30 mouse cellular contexts compared by ENCODE assay signal in genomic region chr7:138493661-138494060, GRCm38 (mm10).
DNase-seq lines count a peak whose midpoint lies in the region; ATAC-seq and TF ChIP-seq lines count a peak whose summit lies in the region.
"Had no signal": no experiment of that assay in that cellular context is flagged by ENCODE, and none has a peak within 500 bp of the region (broad histone marks: within the 10 kb centered on the region; RNA-seq: fewer than 3 reads in every experiment).

No protein-coding gene starts in this region.

- H3K27ac ChIP-seq in hindbrain, postnatal 0 days, result no peak overlapping the region
- no peak overlapping the region for H3K27ac ChIP-seq in hindbrain, embryonic 16.5 days (ENCODE audit: low read depth, low read length)
- H3K27ac ChIP-seq in midbrain, postnatal 0 days (ENCODE audit: low read depth, low read length), result no peak overlapping the region
- H3K27ac ChIP-seq in midbrain, embryonic 15.5 days, result no peak overlapping the region
- H3K27ac ChIP-seq: embryonic facial prominence, embryonic 10.5 days; embryonic facial prominence, embryonic 15.5 days; forebrain, embryonic 12.5 days; hindbrain, embryonic 15.5 days; limb, embryonic 10.5 days; limb, embryonic 15.5 days; liver, embryonic 13.5 days; midbrain, embryonic 12.5 days; stomach, embryonic 15.5 days had no signal

- no peaks in the 10 kb centered on the region for H3K4me1 ChIP-seq in hindbrain, postnatal 0 days (ENCODE audit: insufficient read depth, low read length)
- no peaks in the 10 kb centered on the region for H3K4me1 ChIP-seq in hindbrain, embryonic 16.5 days (ENCODE audit: control insufficient read depth, insufficient read depth, low read depth, low read length)
- no peaks in the 10 kb centered on the region for H3K4me1 ChIP-seq in midbrain, postnatal 0 days (ENCODE audit: insufficient read depth, low read length)
- no peaks in the 10 kb centered on the region for H3K4me1 ChIP-seq in midbrain, embryonic 15.5 days
- H3K4me1 ChIP-seq: embryonic facial prominence, embryonic 10.5 days; embryonic facial prominence, embryonic 15.5 days; forebrain, embryonic 12.5 days; hindbrain, embryonic 15.5 days; limb, embryonic 10.5 days; limb, embryonic 15.5 days; liver, embryonic 13.5 days; megakaryocyte, embryonic 14.5 days; midbrain, embryonic 12.5 days; stomach, embryonic 15.5 days had no signal

- TF ChIP-seq CTCF in hindbrain, postnatal 0 days (IDR thresholded peaks at IDR 0.05; ENCODE audit: low read depth), result no peak
- no peak for TF ChIP-seq CTCF in midbrain, postnatal 0 days (IDR thresholded peaks at IDR 0.05)

- 42% methylated on average over 4 of the region's 4 CpGs for WGBS in hindbrain, postnatal 0 days
- WGBS in hindbrain, embryonic 16.5 days, result 61% methylated on average over 4 of the region's 4 CpGs
- whole genome bisulfite sequencing in midbrain, postnatal 0 days, result 63% methylated on average over 4 of the region's 4 CpGs
- 73% methylated on average over 4 of the region's 4 CpGs for WGBS in midbrain, embryonic 15.5 days

- no peak overlapping the region for H3K9ac ChIP-seq in hindbrain, postnatal 0 days (replicated peaks; ENCODE audit: low read length)
- H3K9ac ChIP-seq in hindbrain, embryonic 16.5 days (ENCODE audit: low read depth, low read length), result no peak overlapping the region
- H3K9ac ChIP-seq in midbrain, postnatal 0 days (replicated peaks; ENCODE audit: low read length, poor library complexity, severe bottlenecking), result no peak overlapping the region
- no peak overlapping the region for H3K9ac ChIP-seq in midbrain, embryonic 15.5 days
- H3K9ac ChIP-seq: embryonic facial prominence, embryonic 15.5 days; forebrain, embryonic 12.5 days; hindbrain, embryonic 15.5 days; limb, embryonic 15.5 days; liver, embryonic 13.5 days; midbrain, embryonic 12.5 days; stomach, embryonic 15.5 days had no signal

- ATAC-seq in hindbrain, postnatal 0 days, result no peak
- no peak for ATAC-seq in hindbrain, embryonic 16.5 days
- ATAC-seq in midbrain, postnatal 0 days (ENCODE audit: low FRiP score), result no peak
- ATAC-seq in midbrain, embryonic 15.5 days (replicated peaks), result no peak
- ATAC-seq: CD4-positive, CD25-positive, alpha-beta regulatory T cell, adult 4 months; intestine, embryonic 16.5 days; lung, postnatal 0 days had no signal

- H3K27me3 ChIP-seq in hindbrain, postnatal 0 days (ENCODE audit: insufficient read depth, low read length), result no peaks in the 10 kb centered on the region
- no peaks in the 10 kb centered on the region for H3K27me3 ChIP-seq in hindbrain, embryonic 16.5 days (replicated peaks; ENCODE audit: control insufficient read depth, insufficient read depth, low read length)
- H3K27me3 ChIP-seq in midbrain, postnatal 0 days (ENCODE audit: insufficient read depth, low read length), result no peaks in the 10 kb centered on the region
- no peaks in the 10 kb centered on the region for H3K27me3 ChIP-seq in midbrain, embryonic 15.5 days (replicated peaks)
- H3K27me3 ChIP-seq: embryonic facial prominence, embryonic 15.5 days; forebrain, embryonic 12.5 days; hindbrain, embryonic 15.5 days; limb, embryonic 15.5 days; liver, embryonic 13.5 days; megakaryocyte, embryonic 14.5 days; midbrain, embryonic 12.5 days; stomach, embryonic 15.5 days had no signal

- H3K9me3 ChIP-seq in hindbrain, postnatal 0 days (ENCODE audit: low read length), result no peaks in the 10 kb centered on the region
- no peaks in the 10 kb centered on the region for H3K9me3 ChIP-seq in hindbrain, embryonic 16.5 days (ENCODE audit: control insufficient read depth, low read length)
- H3K9me3 ChIP-seq in midbrain, postnatal 0 days (ENCODE audit: low read length), result no peaks in the 10 kb centered on the region
- no peaks in the 10 kb centered on the region for H3K9me3 ChIP-seq in midbrain, embryonic 15.5 days
- H3K9me3 ChIP-seq: embryonic facial prominence, embryonic 10.5 days; embryonic facial prominence, embryonic 15.5 days; forebrain, embryonic 12.5 days; hindbrain, embryonic 15.5 days; limb, embryonic 10.5 days; limb, embryonic 15.5 days; liver, embryonic 13.5 days; megakaryocyte, embryonic 14.5 days; midbrain, embryonic 12.5 days; stomach, embryonic 15.5 days had no signal

- H3K4me2 ChIP-seq in hindbrain, postnatal 0 days (ENCODE audit: low read depth, low read length), result no peak overlapping the region
- no peak overlapping the region for H3K4me2 ChIP-seq in hindbrain, embryonic 16.5 days (ENCODE audit: low read length)
- H3K4me2 ChIP-seq in midbrain, postnatal 0 days (ENCODE audit: low read depth, low read length, poor library complexity, severe bottlenecking), result no peak overlapping the region
- no peak overlapping the region for H3K4me2 ChIP-seq in midbrain, embryonic 15.5 days
- H3K4me2 ChIP-seq: embryonic facial prominence, embryonic 15.5 days; forebrain, embryonic 12.5 days; heart, embryonic 11.5 days; hindbrain, embryonic 15.5 days; limb, embryonic 15.5 days; liver, embryonic 13.5 days; midbrain, embryonic 12.5 days; stomach, embryonic 15.5 days had no signal

- peak; percentile 53 for DNase-seq in hindbrain, postnatal 0 days (ENCODE audit: low spot score)
- peak; percentile 31 for DNase-seq in midbrain, postnatal 0 days (ENCODE audit: low spot score)
- peak; percentile 59 for DNase-seq in kidney, postnatal 14 days
- no peak for DNase-seq in ovary, postnatal 14 days (ENCODE audit: low spot score)
- DNase-seq in layer of hippocampus, postnatal 36 days, result no peak
- DNase-seq: adrenal gland, postnatal 14 days; gastrocnemius, postnatal 25 days; heart, adult 18-20 months; heart, postnatal 4 days; liver, embryonic 13.5 days; lung, adult 18-20 months; lung, postnatal 4 days; retina, postnatal 1 day; right cerebral cortex, postnatal 14 days; thymus, postnatal 14 days had no signal

- H3K36me3 ChIP-seq in hindbrain, postnatal 0 days (ENCODE audit: insufficient read depth, low read length), result no peaks in the 10 kb centered on the region
- no peaks in the 10 kb centered on the region for H3K36me3 ChIP-seq in hindbrain, embryonic 16.5 days (ENCODE audit: control insufficient read depth, insufficient read depth, low read length)
- no peaks in the 10 kb centered on the region for H3K36me3 ChIP-seq in midbrain, postnatal 0 days (ENCODE audit: insufficient read depth, low read length)
- H3K36me3 ChIP-seq in midbrain, embryonic 15.5 days (replicated peaks), result no peaks in the 10 kb centered on the region
- H3K36me3 ChIP-seq: embryonic facial prominence, embryonic 10.5 days; embryonic facial prominence, embryonic 15.5 days; forebrain, embryonic 12.5 days; hindbrain, embryonic 15.5 days; limb, embryonic 10.5 days; limb, embryonic 15.5 days; liver, embryonic 13.5 days; midbrain, embryonic 12.5 days; stomach, embryonic 15.5 days had no signal

- no peak overlapping the region for H3K4me3 ChIP-seq in hindbrain, postnatal 0 days (ENCODE audit: low read length)
- no peak overlapping the region for H3K4me3 ChIP-seq in hindbrain, embryonic 16.5 days (ENCODE audit: low read length)
- H3K4me3 ChIP-seq in midbrain, postnatal 0 days (ENCODE audit: low read depth, low read length), result no peak overlapping the region
- no peak overlapping the region for H3K4me3 ChIP-seq in midbrain, embryonic 15.5 days
- H3K4me3 ChIP-seq: embryonic facial prominence, embryonic 10.5 days; embryonic facial prominence, embryonic 15.5 days; forebrain, embryonic 12.5 days; hindbrain, embryonic 15.5 days; limb, embryonic 10.5 days; limb, embryonic 15.5 days; liver, embryonic 13.5 days; megakaryocyte, embryonic 14.5 days; midbrain, embryonic 12.5 days; stomach, embryonic 15.5 days had no signal

Comparison
In these comparisons a context has a peak if more than half of its experiments do, and no peak if none do; other contexts are left out.
1. DNase-seq: peak in hindbrain, postnatal 0 days (single experiment), midbrain, postnatal 0 days (single experiment) and kidney, postnatal 14 days (single experiment); none in ovary, postnatal 14 days (single experiment) and layer of hippocampus, postnatal 36 days (0 of 2).